Mouse (Mus musculus): Measurements from ENCODE around the gene Reps2.

Gene Reps2

DNA sequence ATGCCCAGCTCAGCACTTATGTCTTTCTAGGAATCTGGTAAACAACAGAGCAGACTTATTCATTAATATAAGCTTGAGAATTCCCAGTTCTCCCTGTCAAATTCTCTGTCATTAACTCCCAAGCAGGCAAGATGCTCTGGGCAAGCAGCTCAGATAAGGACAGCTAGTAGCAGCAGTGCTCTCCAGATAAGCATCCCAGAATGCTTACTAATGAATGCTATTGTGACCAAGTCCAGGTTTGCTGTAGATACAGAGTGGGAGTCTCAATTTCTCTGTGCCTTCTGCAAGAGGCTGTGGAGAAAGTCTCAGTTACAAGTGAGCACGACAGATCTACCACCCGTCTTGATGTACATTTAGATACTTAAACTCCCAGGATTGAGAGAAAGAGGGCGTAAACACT lies 173.2 kb downstream of the Reps2 start:
- no peak for DNase-seq

DNA sequence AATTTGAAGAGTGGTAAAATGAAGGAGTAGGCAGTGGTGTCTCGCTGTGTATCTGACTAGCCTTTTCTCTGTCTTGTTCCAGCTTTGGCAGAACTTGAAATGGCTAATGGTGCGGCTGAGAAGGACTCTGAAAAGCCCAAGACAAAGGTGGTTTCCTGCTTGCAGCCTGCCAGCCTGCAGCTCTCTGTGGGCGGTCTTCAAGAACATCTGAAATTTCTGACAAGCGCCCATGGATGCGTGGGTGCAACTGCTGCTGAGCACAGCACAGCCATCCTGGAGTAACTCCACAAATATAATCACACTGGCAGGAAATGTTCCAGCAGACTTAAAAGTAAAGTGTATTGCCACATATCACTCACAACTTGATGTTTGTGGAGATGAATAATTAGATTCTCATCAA lies 181.3 kb downstream of the Reps2 start:
- DNase-seq = no peak

DNA sequence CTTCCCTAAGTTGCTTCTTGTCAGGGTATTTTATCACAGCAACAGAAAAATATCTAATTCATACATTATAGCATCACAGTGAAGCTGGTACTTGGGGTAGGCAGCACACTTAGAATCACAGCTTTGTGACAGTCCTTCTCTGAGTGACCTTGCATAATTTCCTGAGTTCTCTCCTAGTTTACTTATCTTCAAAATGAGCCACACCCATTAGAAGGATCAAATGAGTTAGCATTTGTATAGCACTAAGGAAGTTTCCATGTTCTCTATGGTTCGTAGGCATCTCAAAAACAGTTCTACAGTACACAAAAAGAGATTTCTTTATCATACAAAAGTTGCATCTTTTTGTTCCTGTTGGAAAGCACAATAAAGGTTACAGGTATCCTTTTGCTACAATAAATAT lies 187.0 kb downstream of the Reps2 start:
- no peak for DNase-seq

DNA sequence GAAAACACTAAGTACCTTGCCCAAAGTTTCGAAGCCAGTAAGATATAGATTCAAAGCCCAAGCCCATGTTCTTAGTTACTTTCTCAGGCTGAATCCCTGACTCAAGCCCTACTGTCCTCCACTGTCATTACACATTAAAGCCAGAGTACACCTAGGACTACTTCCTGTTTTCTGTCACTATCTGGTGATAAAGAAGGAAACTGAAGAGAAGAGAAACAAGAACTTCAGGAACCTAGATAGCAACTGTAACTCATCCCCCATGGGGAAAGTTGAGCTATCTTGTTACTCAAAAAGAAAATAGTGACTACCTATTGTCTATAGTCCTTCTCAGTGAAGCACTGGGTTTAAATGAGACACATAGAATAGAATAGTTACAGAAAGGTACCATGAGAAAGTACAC lies 188.1 kb downstream of the Reps2 start:
- no peak for DNase-seq

DNA sequence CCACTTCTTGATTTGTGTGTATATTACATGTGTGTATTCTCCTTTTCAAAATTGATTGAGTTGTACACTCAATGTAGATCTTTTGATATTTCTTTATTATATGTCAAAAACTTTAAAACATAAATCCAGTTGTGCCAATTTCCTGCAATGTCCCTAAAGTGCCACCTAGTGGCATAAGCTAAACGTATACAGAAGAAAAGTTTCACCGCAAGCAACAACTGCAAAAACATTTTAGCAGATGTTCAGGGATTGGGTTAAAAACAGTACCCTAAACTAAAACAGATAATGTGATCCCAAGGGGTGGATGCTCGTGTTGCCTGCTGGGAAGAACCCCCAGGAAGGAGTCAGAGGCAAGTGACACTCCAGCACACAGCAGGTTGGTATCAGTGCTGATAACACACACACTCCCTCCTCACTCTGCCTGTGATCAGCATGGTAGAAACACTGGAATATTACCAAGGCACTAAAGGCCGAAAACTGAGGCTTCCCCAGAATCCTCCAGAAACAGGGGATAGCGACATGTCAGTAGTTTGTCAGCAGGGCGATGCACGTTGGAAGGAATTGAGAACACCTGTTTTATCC lies 189.5 kb downstream of the Reps2 start:
- no peak for DNase-seq

DNA sequence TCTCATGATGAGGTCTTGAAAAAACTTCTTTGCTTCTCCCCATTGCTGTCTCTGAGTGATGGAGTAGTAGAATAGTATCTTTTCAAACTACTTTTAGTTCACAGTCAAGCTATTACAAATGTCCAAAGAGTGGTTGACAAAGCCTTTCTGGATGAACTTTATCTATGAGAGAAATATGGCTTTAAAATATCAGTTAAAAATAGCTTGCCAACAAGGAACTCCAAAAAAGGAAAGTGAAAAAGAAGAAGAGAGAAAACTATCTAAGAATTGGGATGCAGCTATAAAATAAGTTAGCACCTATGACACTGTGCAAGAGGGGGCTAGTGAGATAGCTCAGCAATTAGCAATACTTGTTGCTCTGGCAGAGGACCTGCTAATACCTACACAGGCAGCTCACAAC lies 190.8 kb downstream of the Reps2 start:
- DNase-seq = no peak

DNA sequence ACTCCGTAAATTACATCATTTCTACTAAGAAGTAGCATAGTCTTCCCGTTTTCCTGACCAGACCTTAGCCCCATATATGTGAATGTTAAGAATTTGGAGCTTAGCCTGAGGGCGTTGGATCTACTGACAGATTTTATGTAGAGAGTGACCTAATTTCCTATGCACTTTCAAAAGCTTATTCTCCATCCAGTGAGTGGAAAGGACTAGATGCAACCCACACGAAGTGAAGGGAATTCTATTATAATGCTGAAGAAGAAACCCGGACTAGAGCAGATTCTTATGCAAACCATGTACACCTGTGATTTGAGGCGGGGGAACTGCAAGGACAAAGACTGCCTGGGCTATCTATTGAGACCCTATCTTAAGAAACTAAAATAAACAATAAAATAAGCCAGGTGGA lies 195.5 kb downstream of the Reps2 start:
- DNase-seq = no peak

DNA sequence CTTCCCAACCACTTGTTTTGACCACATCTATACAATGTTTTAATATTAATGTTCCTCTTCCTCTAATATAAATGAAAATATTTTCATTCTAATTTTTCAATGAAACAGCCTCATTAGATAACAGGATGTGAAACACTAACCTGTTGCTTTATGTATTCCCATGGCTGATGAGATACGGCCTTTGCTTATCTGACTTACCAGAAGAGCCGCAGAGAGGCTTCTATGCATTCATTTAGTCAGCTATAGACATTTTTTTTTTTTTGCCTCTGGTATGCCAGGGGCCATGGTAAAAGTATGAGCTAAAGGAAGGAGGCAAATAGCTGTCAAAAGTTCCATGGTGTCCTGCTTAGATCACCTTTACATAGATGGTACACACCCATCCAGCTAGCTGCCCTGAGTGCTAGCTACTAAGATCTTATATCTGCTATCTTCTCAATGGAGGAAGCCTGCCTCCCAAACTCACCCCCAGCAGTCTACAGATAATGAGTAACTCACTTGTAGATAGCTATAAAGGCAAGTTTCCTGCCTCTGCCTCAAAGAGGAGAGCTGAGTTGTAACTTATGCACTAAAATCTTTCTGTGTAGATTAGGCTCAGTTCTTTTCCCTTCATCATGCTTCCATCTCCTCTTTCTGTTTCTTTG lies 196.7 kb downstream of the Reps2 start:
- no peak for DNase-seq

DNA sequence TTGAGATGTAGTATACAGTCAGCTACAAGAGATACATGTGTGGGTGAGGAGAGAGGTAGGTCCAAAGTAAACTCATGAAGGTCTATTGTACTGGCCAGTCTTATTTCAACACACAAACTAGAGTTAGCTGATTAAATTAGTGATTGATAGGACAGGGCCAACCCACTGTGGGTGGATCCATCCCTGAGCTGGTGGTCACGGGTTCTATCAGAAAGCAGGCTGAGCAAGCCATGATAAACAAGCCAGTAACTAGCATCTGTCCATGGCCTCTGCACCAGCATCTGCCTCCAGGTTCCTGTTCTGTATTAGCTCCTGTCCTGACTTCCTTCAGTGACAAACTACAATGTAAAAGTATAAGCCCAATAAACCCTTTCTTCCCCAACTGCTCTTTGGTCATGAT lies 200.1 kb downstream of the Reps2 start:
- DNase-seq = no peak

DNA sequence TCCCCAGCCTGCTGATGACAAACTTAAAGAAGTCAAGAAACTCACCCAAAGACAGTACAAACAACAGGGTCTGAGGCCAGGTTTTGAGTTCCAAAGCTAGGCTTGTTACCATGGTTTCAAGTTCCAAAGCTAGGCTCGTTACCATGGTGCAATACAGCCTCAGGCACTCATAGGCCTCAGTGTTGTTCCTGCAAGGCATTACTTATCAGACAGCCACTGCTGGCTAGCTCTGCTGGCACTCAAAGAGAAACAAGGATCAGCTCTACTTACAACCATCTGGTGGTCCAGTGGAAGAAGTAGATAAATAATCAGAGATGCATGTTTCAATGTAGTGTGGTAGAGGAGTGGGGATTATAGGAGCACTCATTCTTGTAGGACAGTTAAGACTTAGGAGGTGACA lies 200.5 kb downstream of the Reps2 start:
- no peak for DNase-seq

DNA sequence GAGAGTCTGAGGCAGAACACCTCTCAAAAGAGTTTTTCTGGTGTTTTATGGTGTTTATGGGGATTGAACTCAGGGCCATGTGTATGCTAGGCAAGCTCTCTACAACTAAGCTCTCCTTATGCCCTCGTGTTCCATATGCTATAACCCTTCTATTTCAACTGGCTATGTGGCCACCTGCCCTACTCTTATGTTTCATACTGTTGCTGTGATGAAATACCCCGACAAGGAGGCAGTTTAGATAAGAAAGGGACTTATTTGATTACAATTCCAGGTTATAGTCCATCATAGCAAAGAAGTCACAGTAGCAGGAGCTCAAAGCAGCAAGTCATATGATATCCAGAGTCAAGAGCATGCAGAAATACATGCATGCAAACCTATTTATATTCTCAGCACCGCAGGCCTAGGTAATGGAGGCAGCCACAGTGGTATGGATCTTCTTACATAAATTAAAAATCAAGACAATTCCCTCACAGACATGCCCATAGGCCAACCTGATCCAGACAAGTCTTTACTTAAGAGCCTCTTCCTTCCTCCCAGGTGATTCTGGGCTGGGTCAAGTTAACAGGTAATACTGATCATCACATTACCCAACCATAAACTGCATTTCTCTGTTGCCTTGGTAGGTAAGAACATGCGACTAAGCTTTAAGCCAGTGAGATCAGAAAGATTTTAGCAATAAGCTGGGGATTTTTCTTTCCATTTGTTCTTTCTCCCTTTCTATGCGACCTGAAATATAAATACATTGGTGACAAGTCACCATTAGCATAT lies 210.5 kb downstream of the Reps2 start:
- no peak for DNase-seq

DNA sequence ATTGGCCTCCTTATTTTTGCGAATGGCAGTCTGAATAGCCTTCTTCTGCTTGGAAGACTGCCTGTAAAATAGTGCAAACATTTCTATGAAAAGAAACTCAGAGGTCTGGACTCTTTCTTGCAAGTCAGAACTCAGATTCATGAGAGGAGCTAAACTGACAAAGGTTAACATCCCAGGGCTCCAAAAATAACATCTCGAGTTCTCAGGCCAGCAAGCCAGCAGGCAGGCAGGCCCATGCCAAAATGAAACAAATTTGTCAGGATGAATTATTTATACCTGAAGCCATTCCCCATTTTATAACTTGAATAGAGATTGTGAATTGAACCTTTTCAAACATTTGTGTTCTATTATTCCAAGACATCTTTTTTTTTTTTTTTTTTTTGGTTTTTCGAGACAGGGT lies 215.8 kb downstream of the Reps2 start:
- no peak for DNase-seq

DNA sequence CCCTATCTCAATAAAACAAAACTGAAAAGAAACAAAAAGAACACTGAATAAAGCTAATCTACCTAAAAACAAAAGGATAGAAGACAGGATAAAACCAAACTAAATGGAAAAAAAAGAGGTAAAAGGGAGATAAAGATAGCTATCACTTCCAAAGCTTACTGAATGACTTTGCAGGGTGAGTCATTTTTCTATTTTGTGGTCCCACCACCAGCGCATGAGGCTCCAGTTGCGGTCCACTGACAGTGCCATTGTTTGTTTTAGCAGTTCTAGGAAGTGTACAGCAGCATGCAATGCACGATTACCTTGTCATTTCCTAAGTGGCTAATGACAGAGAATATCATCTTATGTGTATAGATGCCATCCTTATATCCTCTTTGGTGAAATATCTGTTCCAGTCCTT lies 224.0 kb downstream of the Reps2 start:
- DNase-seq = no peak

DNA sequence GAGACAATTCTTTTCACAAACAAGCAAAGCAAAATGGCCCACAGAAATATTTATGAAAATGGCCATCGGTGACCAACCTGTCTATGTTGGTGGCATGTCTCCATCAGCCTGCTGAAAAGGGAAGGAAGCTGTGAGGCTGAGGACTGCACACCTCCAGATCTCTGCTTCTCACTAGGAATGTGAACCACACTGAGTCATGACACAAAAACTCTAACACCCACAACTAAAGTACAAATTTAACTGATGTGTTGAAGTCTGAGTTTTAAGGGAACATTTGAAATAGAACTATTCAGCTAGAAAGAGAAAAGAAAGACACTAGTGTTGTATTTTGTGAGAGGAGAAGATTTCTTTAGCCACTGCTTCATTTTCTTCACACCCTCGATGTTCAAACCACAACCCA lies 230.3 kb downstream of the Reps2 start:
- no peak for DNase-seq

DNA sequence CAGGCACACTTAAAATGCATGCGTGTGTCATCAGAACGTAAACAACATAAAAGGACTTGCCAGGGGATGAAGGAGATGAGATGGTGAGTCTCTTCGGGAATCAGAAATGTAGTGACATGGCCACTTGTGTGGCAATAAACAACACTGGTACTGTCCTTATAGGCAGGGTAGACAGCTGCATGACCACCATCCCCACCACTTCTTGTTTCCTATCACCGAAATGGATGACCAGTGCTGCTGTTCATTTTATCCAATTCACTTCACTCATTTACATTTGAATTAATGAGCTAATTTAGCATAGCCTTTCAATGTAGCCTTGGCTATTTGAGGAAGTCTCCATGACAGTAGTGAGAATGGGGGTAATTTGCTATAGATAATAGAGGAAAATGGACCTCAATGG lies 236.2 kb downstream of the Reps2 start:
- no peak for DNase-seq

DNA sequence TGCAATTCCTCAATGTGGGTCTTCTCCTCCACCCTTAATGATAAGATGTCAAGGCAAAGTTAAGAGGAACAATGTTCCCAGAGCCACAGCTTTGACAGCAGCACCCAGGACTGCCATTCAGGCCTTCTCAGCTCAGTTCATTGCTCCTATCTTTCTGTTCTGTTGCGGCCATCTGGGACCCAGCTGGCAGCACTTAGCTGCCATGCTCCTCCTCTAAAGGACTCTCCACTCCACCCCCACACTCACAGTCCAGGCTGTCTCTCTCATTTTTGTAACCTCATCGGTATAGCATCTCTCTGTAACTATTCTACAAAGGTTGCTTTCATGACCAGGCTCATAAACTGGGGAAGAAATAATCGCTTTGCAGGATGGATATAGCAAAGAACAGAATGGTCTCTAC lies 241.0 kb downstream of the Reps2 start:
- no peak for DNase-seq

DNA sequence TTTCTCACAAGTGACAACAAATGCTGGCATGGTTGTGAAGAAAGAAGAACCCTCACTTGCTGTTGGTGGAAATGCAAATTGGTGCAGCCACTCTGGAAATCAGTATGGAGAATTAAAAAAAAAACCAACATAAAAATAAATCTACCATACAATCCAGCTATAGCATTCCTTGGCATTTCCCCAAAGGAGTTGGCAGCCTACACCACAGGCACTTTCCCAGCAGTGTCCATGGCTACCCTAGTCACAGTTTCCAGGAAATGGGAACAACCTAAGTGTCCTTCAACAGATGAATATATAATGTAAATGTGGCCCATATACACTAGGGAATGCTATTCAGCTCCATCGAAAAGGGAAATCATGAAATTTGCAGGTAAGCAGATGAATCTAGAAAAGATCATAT lies 262.7 kb downstream of the Reps2 start:
- no peak for DNase-seq

DNA sequence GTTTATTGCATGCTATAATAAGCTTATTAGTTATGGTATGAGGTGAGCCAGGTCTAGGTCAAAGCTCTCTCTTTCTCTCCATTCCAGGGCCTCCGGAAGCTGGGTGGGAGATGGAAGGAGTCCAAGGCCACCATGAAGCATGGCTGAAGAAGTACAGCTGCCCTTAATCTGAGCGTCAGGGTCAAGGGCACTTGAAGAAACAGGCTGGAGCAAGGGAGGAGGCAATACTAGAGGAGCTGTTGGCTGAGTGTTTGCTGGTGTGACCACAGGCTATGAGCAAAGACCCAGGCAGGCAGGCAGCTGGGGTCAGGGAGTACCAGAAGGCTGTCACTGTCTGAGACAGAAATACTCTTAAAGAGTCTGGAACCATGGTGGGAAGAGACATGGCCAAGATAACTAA lies 280.2 kb downstream of the Reps2 start:
- DNase-seq = no peak
